Mouse (Mus musculus): ENCODE results near the gene Slc22a20. TPM values are rescaled to one million over a fixed set of nuclear protein-coding genes. Genes with fewer than 3 reads are reported as not detected.

Gene Slc22a20
- polyA plus RNA-seq, 1 experiment from 2014 or later: not detected

GRCm38 (mm10) chr19:5927532-5927931, 58.4 kb downstream of the Slc22a20 start:
- Histone ChIP-seq H3K27ac (ENCODE audit: low read length) (no peak overlapping the region), H3K4me2 (ENCODE audit: low read length) (no peak overlapping the region), H3K9me3 (replicated peaks; ENCODE audit: control insufficient read depth, low read length, poor library complexity, severe bottlenecking) (no peaks in the 10 kb centered on the region), H3K9ac (ENCODE audit: low read depth, low read length) (no peak overlapping the region), H3K27me3 (ENCODE audit: control insufficient read depth, insufficient read depth, low read depth, low read length) (no peaks in the 10 kb centered on the region), H3K4me1 (ENCODE audit: control insufficient read depth, insufficient read depth, low read length) (peaks cover 13% of the 10 kb centered on the region), H3K4me3 (ENCODE audit: low read depth, low read length) (no peak overlapping the region), H3K36me3 (ENCODE audit: control insufficient read depth, insufficient read depth, low read length) (no peaks in the 10 kb centered on the region)
- ATAC-seq: no peak
- WGBS: 80% methylated on average over 8 of the region's 8 CpGs

GRCm38 (mm10) chr19:5927026-5927425, 58.9 kb downstream of the Slc22a20 start:
- H3K9ac ChIP-seq (ENCODE audit: low read depth, low read length): no peak overlapping the region
- H3K9me3 ChIP-seq (replicated peaks; ENCODE audit: control insufficient read depth, low read length, poor library complexity, severe bottlenecking): no peaks in the 10 kb centered on the region
- H3K36me3 ChIP-seq (ENCODE audit: control insufficient read depth, insufficient read depth, low read length): no peaks in the 10 kb centered on the region
- no peaks in the 10 kb centered on the region for H3K27me3 ChIP-seq (ENCODE audit: control insufficient read depth, insufficient read depth, low read depth, low read length)
- ATAC-seq: no peak
- no peak overlapping the region for H3K4me3 ChIP-seq (ENCODE audit: low read depth, low read length)
- no peak overlapping the region for H3K27ac ChIP-seq (ENCODE audit: low read length)
- WGBS: 73% methylated on average over 11 of the region's 11 CpGs
- H3K4me2 ChIP-seq (ENCODE audit: low read length): no peak overlapping the region
- peaks cover 13% of the 10 kb centered on the region for H3K4me1 ChIP-seq (ENCODE audit: control insufficient read depth, insufficient read depth, low read length)

- H3K9me3 ChIP-seq (replicated peaks; ENCODE audit: control insufficient read depth, low read length, poor library complexity, severe bottlenecking): no peaks in the 10 kb centered on the region
- H3K27ac ChIP-seq (ENCODE audit: low read length): peak overlapping the region; percentile 69
- peak overlapping the region; percentile 74 for H3K4me3 ChIP-seq (ENCODE audit: low read depth, low read length)
- 27% methylated on average over 11 of the region's 11 CpGs for WGBS
- peaks cover 17% of the 10 kb centered on the region for H3K4me1 ChIP-seq (ENCODE audit: control insufficient read depth, insufficient read depth, low read length)
- ATAC-seq: no peak
- H3K36me3 ChIP-seq (ENCODE audit: control insufficient read depth, insufficient read depth, low read length): no peaks in the 10 kb centered on the region
- no peaks in the 10 kb centered on the region for H3K27me3 ChIP-seq (ENCODE audit: control insufficient read depth, insufficient read depth, low read depth, low read length)
- peak overlapping the region; percentile 79 for H3K9ac ChIP-seq (ENCODE audit: low read depth, low read length)
- H3K4me2 ChIP-seq (ENCODE audit: low read length): peak overlapping the region; percentile 67
Measured at GRCm38 (mm10) chr19:5925311-5925855, 60.6 kb downstream of the Slc22a20 start.

- Histone ChIP-seq H3K9ac (ENCODE audit: low read depth, low read length) (peak within 1 kb of the TSS; percentile 79), H3K4me3 (ENCODE audit: low read depth, low read length) (peak within 1 kb of the TSS; percentile 74), H3K27me3 (ENCODE audit: control insufficient read depth, insufficient read depth, low read depth, low read length) (no peaks in the 10 kb centered on the region), H3K4me1 (ENCODE audit: control insufficient read depth, insufficient read depth, low read length) (peaks cover 17% of the 10 kb centered on the region), H3K36me3 (ENCODE audit: control insufficient read depth, insufficient read depth, low read length) (no peaks in the 10 kb centered on the region), H3K4me2 (ENCODE audit: low read length) (peak within 1 kb of the TSS; percentile 67), H3K9me3 (replicated peaks; ENCODE audit: control insufficient read depth, low read length, poor library complexity, severe bottlenecking) (no peaks in the 10 kb centered on the region), H3K27ac (ENCODE audit: low read length) (peak within 1 kb of the TSS; percentile 69)
- WGBS: under 1% methylated on average over 18 of the region's 18 CpGs
- peak; percentile 95 for ATAC-seq
Measured at GRCm38 (mm10) chr19:5924713-5925093, 61.2 kb downstream of the Slc22a20 start, which contains the start of gene Cdc42ep2. Gene Cdc42ep2 (minus strand): TSS chr19:5924816.

- peak overlapping the region; percentile 67 for H3K4me2 ChIP-seq (ENCODE audit: low read length)
- H3K4me1 ChIP-seq (ENCODE audit: control insufficient read depth, insufficient read depth, low read length): peaks cover 17% of the 10 kb centered on the region
- H3K27me3 ChIP-seq (ENCODE audit: control insufficient read depth, insufficient read depth, low read depth, low read length): no peaks in the 10 kb centered on the region
- peak overlapping the region; percentile 74 for H3K4me3 ChIP-seq (ENCODE audit: low read depth, low read length)
- ATAC-seq: peak; percentile 89
- no peaks in the 10 kb centered on the region for H3K9me3 ChIP-seq (replicated peaks; ENCODE audit: control insufficient read depth, low read length, poor library complexity, severe bottlenecking)
- peak overlapping the region; percentile 69 for H3K27ac ChIP-seq (ENCODE audit: low read length)
- no peaks in the 10 kb centered on the region for H3K36me3 ChIP-seq (ENCODE audit: control insufficient read depth, insufficient read depth, low read length)
- WGBS: under 1% methylated on average over 38 of the region's 38 CpGs
- H3K9ac ChIP-seq (ENCODE audit: low read depth, low read length): peak overlapping the region; percentile 79
Measured at GRCm38 (mm10) chr19:5923990-5924712, 61.8 kb downstream of the Slc22a20 start.

- WGBS: 93% methylated on average over 3 of the region's 3 CpGs
- Histone ChIP-seq H3K27ac (ENCODE audit: low read length) (no peak overlapping the region), H3K4me2 (ENCODE audit: low read length) (no peak overlapping the region), H3K9me3 (replicated peaks; ENCODE audit: control insufficient read depth, low read length, poor library complexity, severe bottlenecking) (no peaks in the 10 kb centered on the region), H3K4me1 (ENCODE audit: control insufficient read depth, insufficient read depth, low read length) (peaks cover 17% of the 10 kb centered on the region), H3K27me3 (ENCODE audit: control insufficient read depth, insufficient read depth, low read depth, low read length) (no peaks in the 10 kb centered on the region), H3K36me3 (ENCODE audit: control insufficient read depth, insufficient read depth, low read length) (peaks cover 7% of the 10 kb centered on the region), H3K4me3 (ENCODE audit: low read depth, low read length) (no peak overlapping the region), H3K9ac (ENCODE audit: low read depth, low read length) (no peak overlapping the region)
- no peak for ATAC-seq
Measured at GRCm38 (mm10) chr19:5922963-5923362, 63.0 kb downstream of the Slc22a20 start.

GRCm38 (mm10) chr19:5922119-5922942, 63.6 kb downstream of the Slc22a20 start:
- ATAC-seq: no peak
- no peak overlapping the region for H3K27ac ChIP-seq (ENCODE audit: low read length)
- no peaks in the 10 kb centered on the region for H3K9me3 ChIP-seq (replicated peaks; ENCODE audit: control insufficient read depth, low read length, poor library complexity, severe bottlenecking)
- WGBS: 77% methylated on average over 15 of the region's 15 CpGs
- no peak overlapping the region for H3K4me3 ChIP-seq (ENCODE audit: low read depth, low read length)
- peaks cover 17% of the 10 kb centered on the region for H3K4me1 ChIP-seq (ENCODE audit: control insufficient read depth, insufficient read depth, low read length)
- peak overlapping the region; percentile 35; the same call in 1 of the 2 replicates for H3K4me2 ChIP-seq (ENCODE audit: low read length)
- H3K36me3 ChIP-seq (ENCODE audit: control insufficient read depth, insufficient read depth, low read length): peaks cover 8% of the 10 kb centered on the region
- H3K9ac ChIP-seq (ENCODE audit: low read depth, low read length): no peak overlapping the region
- H3K27me3 ChIP-seq (ENCODE audit: control insufficient read depth, insufficient read depth, low read depth, low read length): no peaks in the 10 kb centered on the region

- Histone ChIP-seq H3K36me3 (ENCODE audit: control insufficient read depth, insufficient read depth, low read length) (peaks cover 14% of the 10 kb centered on the region), H3K9ac (ENCODE audit: low read depth, low read length) (no peak overlapping the region; the same call in 1 of the 2 replicates), H3K4me3 (ENCODE audit: low read depth, low read length) (no peak overlapping the region), H3K4me1 (ENCODE audit: control insufficient read depth, insufficient read depth, low read length) (peaks cover 17% of the 10 kb centered on the region), H3K27me3 (ENCODE audit: control insufficient read depth, insufficient read depth, low read depth, low read length) (no peaks in the 10 kb centered on the region), H3K4me2 (ENCODE audit: low read length) (peak overlapping the region; percentile 35), H3K9me3 (replicated peaks; ENCODE audit: control insufficient read depth, low read length, poor library complexity, severe bottlenecking) (no peaks in the 10 kb centered on the region), H3K27ac (ENCODE audit: low read length) (no peak overlapping the region)
- WGBS: 24% methylated on average over 8 of the region's 9 CpGs
- ATAC-seq: no peak
Measured at GRCm38 (mm10) chr19:5921715-5922114, 64.2 kb downstream of the Slc22a20 start.

All from midbrain, embryonic 16.5 days (tissue).